Mouse (Mus musculus): Measurements from ENCODE around the gene Lpp.

- TF ChIP-seq POLR2A (IDR thresholded peaks at IDR 0.05; ENCODE audit: insufficient read depth, low read depth, low read length) (no peak), CTCF (IDR thresholded peaks at IDR 0.05; ENCODE audit: insufficient read depth, low read depth, low read length) (no peak)
Measured at GRCm38 (mm10) chr16:24965091-24965490, 571.8 kb downstream of the Lpp start.
